Mouse (Mus musculus): ENCODE results near the gene Olfr1057. TPM values are rescaled to one million over a fixed set of nuclear protein-coding genes. Genes with fewer than 3 reads are reported as not detected.
"Not testable (repeated sequence)": the region's sequence is repeated elsewhere in the genome, so short reads cannot be mapped to it uniquely, and the experiment has no call there.

The Olfr1057 gene
- not detected in 2 replicates for polyA plus RNA-seq (2014; fragmentation: Nextera tagmentation; extraction: Ambion mirVana)

DNA sequence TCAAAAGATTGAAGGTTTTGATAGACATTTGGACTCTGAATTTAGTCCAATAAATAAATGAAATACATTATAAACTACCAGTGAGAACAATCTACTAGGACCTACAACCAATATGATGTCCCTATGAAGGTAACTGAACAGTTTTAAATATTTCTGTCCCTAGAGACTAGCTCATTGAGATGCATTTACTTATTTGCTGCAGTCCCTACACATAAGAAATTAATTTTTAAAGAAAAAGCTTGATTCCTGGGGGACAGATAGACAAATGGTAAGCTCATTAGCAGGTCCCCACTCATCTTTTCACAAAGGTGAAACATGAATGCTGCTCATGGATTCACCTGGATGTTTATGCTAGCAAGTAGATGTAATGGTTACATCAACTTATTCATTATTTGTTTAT is at the start of gene Olfr1057:
Gene Olfr1057 (minus strand): TSS at position 101 of the 400 bp plus-strand sequence.
- ATAC-seq (ENCODE audit: low FRiP score, low TSS enrichment) (no peak), DNase-seq (no peak)
- no peaks in the 10 kb centered on the region for H3K36me3 ChIP-seq (ENCODE audit: control insufficient read depth, insufficient read depth, low read length)
- no peaks in the 10 kb centered on the region for H3K27me3 ChIP-seq (ENCODE audit: control insufficient read depth, insufficient read depth, low read length)
- no peaks in the 10 kb centered on the region for H3K9me3 ChIP-seq (ENCODE audit: control insufficient read depth, low read length)
- no peaks in the 10 kb centered on the region for H3K4me1 ChIP-seq (ENCODE audit: control insufficient read depth, insufficient read depth, low read length)
- no peak within 1 kb of the TSS for H3K9ac ChIP-seq (replicated peaks; ENCODE audit: low read length)
- no peak within 1 kb of the TSS for H3K4me3 ChIP-seq (replicated peaks; ENCODE audit: low read depth, low read length)
- H3K4me2 ChIP-seq (ENCODE audit: low read length): no peak within 1 kb of the TSS
- H3K27ac ChIP-seq (replicated peaks; ENCODE audit: low read depth, low read length): no peak within 1 kb of the TSS

DNA sequence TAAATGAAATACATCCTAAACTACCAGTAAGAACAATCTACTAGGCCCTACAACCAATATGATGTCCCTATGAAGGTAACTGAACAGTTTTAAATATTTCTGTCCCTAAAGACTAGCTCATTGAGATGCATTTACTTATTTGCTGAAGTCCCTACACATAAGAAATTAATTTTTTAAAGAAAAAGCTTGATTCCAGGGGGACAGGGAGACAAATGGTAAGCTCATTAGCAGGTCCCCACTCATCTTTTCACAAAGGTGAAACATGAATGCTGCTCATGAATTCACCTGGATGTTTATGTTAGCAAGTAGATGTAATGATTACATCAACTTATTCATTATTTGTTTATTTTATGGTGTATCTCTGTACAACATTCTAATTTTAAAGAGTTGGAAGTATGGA is 48.5 kb upstream of the Olfr1057 start, which contains the start of gene Olfr1062:
Gene Olfr1062 (minus strand): TSS at position 101 of the 400 bp plus-strand sequence.
- not testable (repeated sequence) for H3K4me3 ChIP-seq (replicated peaks; ENCODE audit: low read depth, low read length); ATAC-seq (ENCODE audit: low FRiP score, low TSS enrichment); DNase-seq; H3K36me3 ChIP-seq (ENCODE audit: control insufficient read depth, insufficient read depth, low read length); H3K4me1 ChIP-seq (ENCODE audit: control insufficient read depth, insufficient read depth, low read length); H3K4me2 ChIP-seq (ENCODE audit: low read length); H3K27me3 ChIP-seq (ENCODE audit: control insufficient read depth, insufficient read depth, low read length); H3K27ac ChIP-seq (replicated peaks; ENCODE audit: low read depth, low read length); H3K9ac ChIP-seq (replicated peaks; ENCODE audit: low read length); H3K9me3 ChIP-seq (ENCODE audit: control insufficient read depth, low read length)

DNA sequence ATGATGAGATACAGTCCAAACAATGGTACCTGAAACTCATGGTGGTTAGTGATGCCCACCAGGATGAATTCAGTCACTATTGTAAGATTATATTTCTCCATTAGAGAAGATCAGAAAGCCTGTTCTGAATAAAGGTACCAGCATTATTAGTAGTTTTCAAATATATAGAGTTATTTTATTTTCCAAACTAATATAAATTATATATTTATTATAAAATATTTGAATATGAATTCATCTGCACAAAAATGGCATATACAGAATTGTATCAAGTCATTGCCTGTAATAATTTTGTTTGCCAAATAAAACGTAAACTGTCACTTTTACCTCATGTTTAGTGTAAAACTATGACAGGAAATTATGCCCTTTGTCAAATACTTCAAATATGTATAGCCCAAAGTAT is 35.8 kb upstream of the Olfr1057 start, which contains the start of gene Olfr1061:
Gene Olfr1061 (minus strand): TSS at position 101 of the 400 bp plus-strand sequence.
- H3K27ac ChIP-seq (replicated peaks; ENCODE audit: low read depth, low read length): no peak within 1 kb of the TSS
- H3K4me3 ChIP-seq (replicated peaks; ENCODE audit: low read depth, low read length): no peak within 1 kb of the TSS
- DNase-seq (no peak), ATAC-seq (ENCODE audit: low FRiP score, low TSS enrichment) (no peak)
- no peaks in the 10 kb centered on the region for H3K36me3 ChIP-seq (ENCODE audit: control insufficient read depth, insufficient read depth, low read length)
- H3K9me3 ChIP-seq (ENCODE audit: control insufficient read depth, low read length): no peaks in the 10 kb centered on the region
- no peaks in the 10 kb centered on the region for H3K27me3 ChIP-seq (ENCODE audit: control insufficient read depth, insufficient read depth, low read length)
- H3K9ac ChIP-seq (replicated peaks; ENCODE audit: low read length): no peak within 1 kb of the TSS
- 83% methylated on average over 1 of the region's 1 CpGs for WGBS
- no peak within 1 kb of the TSS for H3K4me2 ChIP-seq (ENCODE audit: low read length)
- H3K4me1 ChIP-seq (ENCODE audit: control insufficient read depth, insufficient read depth, low read length): no peaks in the 10 kb centered on the region

DNA sequence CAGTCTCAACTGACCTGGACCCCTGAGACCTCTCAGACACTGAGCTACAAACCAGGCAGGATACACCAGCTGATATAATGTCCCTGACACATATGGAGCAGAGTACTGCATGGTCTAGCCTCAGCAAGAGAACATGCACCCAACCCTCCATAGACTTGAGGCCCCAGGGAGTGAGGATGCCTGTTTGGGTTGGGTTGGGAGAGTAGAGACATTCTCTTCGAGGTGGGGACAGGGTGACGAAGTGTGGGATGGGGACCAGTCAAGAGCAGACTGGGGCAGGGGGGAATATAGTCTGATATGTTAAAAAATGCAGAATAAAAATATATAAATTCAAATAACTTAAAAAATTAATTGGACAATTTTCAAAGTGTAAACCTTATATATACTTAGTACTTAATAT is 16.9 kb upstream of the Olfr1057 start:
- WGBS: 92% methylated on average over 2 of the region's 2 CpGs

DNA sequence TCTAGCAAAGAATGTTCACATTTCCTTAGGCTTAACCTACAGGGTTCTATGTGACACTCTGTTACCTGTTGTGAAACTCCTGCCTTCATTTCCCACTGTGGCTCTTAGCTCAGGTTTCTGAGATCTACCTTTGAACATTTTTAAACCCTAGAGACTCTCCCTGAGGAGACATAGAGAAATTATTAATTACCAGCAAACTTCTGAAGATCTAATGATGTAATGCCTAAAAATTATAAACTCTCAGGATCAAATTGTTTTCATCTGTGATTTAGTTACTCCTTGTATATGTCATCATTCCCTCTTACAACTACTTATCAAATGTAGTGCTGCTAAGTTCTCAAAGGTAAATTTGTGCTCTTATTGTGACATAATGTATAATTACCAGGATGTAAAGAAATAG is 10.3 kb upstream of the Olfr1057 start, which contains the start of gene Olfr1058:
Gene Olfr1058 (minus strand): TSS at position 101 of the 400 bp plus-strand sequence.
- DNase-seq; H3K4me1 ChIP-seq (ENCODE audit: control insufficient read depth, insufficient read depth, low read length); H3K4me3 ChIP-seq (replicated peaks; ENCODE audit: low read depth, low read length); H3K4me2 ChIP-seq (ENCODE audit: low read length); H3K27me3 ChIP-seq (ENCODE audit: control insufficient read depth, insufficient read depth, low read length); H3K27ac ChIP-seq (replicated peaks; ENCODE audit: low read depth, low read length); H3K9ac ChIP-seq (replicated peaks; ENCODE audit: low read length); ATAC-seq (ENCODE audit: low FRiP score, low TSS enrichment); H3K9me3 ChIP-seq (ENCODE audit: control insufficient read depth, low read length); H3K36me3 ChIP-seq (ENCODE audit: control insufficient read depth, insufficient read depth, low read length): not testable (repeated sequence)

More for the DNA sequence above, 16.9 kb upstream of the Olfr1057 start:
- Histone ChIP-seq H3K4me1 (ENCODE audit: control insufficient read depth, insufficient read depth, low read length) (no peaks in the 10 kb centered on the region), H3K9ac (replicated peaks; ENCODE audit: low read length) (no peak overlapping the region), H3K27me3 (ENCODE audit: control insufficient read depth, insufficient read depth, low read length) (no peaks in the 10 kb centered on the region), H3K4me2 (ENCODE audit: low read length) (no peak overlapping the region), H3K4me3 (replicated peaks; ENCODE audit: low read depth, low read length) (no peak overlapping the region), H3K27ac (replicated peaks; ENCODE audit: low read depth, low read length) (no peak overlapping the region), H3K9me3 (ENCODE audit: control insufficient read depth, low read length) (no peaks in the 10 kb centered on the region), H3K36me3 (ENCODE audit: control insufficient read depth, insufficient read depth, low read length) (no peaks in the 10 kb centered on the region)
- ATAC-seq (ENCODE audit: low FRiP score, low TSS enrichment) (no peak), DNase-seq (no peak)

DNA sequence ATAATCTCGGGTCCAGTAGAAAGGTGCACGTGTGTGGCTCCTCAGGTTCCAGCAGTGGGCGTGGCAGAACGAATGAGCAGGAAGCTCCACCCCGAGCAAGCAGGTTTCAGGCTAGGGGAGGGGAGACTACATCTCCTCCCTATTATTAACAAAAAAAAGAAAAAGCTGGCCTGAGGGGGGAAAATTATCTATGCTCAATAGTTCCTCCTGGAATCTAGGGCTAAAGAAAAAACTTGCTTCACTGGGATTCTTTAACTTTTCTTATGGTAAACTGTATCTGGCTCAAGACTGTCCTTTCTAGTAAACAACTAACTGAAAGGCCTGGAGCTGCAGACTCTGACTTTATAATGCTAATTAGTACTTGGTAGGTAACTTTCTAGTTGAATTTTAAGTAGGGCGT is 11.9 kb downstream of the Olfr1057 start:
- not testable (repeated sequence) for H3K9me3 ChIP-seq (ENCODE audit: control insufficient read depth, low read length); H3K27ac ChIP-seq (replicated peaks; ENCODE audit: low read depth, low read length); ATAC-seq (ENCODE audit: low FRiP score, low TSS enrichment); H3K36me3 ChIP-seq (ENCODE audit: control insufficient read depth, insufficient read depth, low read length); H3K9ac ChIP-seq (replicated peaks; ENCODE audit: low read length); DNase-seq; H3K27me3 ChIP-seq (ENCODE audit: control insufficient read depth, insufficient read depth, low read length); H3K4me1 ChIP-seq (ENCODE audit: control insufficient read depth, insufficient read depth, low read length); H3K4me2 ChIP-seq (ENCODE audit: low read length); H3K4me3 ChIP-seq (replicated peaks; ENCODE audit: low read depth, low read length)
- WGBS: 78% methylated on average over 1 of the region's 6 CpGs

DNA sequence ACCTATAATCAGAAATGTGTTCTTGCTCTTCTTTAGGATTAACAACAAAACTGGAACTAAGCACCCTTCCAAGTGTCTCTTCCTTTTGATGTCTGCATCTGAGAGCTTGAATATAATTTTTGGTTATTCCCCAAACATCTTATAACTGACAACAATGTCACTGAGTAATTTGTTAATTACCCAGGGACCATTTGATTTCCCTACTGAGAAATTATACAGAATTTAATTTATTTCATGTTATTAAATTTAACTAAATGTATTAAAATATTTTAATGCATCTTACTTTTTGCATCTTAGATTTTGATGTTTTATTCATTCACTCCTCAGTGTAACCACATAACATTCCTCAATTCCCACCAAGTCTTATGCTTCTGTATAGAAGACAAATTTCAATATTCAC is 15.8 kb downstream of the Olfr1057 start, which contains the start of gene Olfr1056:
Gene Olfr1056 (minus strand): TSS at position 101 of the 400 bp plus-strand sequence.
- no peak within 1 kb of the TSS for H3K4me2 ChIP-seq (ENCODE audit: low read length)
- H3K4me3 ChIP-seq (replicated peaks; ENCODE audit: low read depth, low read length): no peak within 1 kb of the TSS
- no peaks in the 10 kb centered on the region for H3K27me3 ChIP-seq (ENCODE audit: control insufficient read depth, insufficient read depth, low read length)
- H3K4me1 ChIP-seq (ENCODE audit: control insufficient read depth, insufficient read depth, low read length): no peaks in the 10 kb centered on the region
- no peak within 1 kb of the TSS for H3K9ac ChIP-seq (replicated peaks; ENCODE audit: low read length)
- H3K27ac ChIP-seq (replicated peaks; ENCODE audit: low read depth, low read length): no peak within 1 kb of the TSS
- no peaks in the 10 kb centered on the region for H3K9me3 ChIP-seq (ENCODE audit: control insufficient read depth, low read length)
- ATAC-seq (ENCODE audit: low FRiP score, low TSS enrichment) (no peak), DNase-seq (no peak)
- H3K36me3 ChIP-seq (ENCODE audit: control insufficient read depth, insufficient read depth, low read length): no peaks in the 10 kb centered on the region

DNA sequence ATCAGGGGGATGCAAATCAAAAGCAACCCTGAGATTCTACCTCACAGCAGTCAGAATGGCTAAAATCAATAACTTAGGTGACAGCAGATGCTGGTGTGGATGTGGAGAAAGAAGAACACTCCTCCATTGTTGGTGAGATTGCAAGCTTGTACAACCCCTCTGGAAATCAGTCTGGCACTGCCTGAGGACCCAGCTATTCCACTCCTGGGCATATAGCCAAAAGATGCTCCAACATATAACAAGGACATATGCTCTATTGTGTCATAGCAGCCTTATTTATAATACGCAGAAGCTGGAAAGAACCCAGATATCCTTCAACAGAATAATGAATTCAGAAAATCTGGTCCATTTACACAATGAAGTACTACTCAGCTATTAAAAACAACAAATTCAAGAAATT is 26.4 kb downstream of the Olfr1057 start:
- not testable (repeated sequence) for H3K4me3 ChIP-seq (replicated peaks; ENCODE audit: low read depth, low read length); DNase-seq; H3K27me3 ChIP-seq (ENCODE audit: control insufficient read depth, insufficient read depth, low read length); ATAC-seq (ENCODE audit: low FRiP score, low TSS enrichment); H3K36me3 ChIP-seq (ENCODE audit: control insufficient read depth, insufficient read depth, low read length); H3K9me3 ChIP-seq (ENCODE audit: control insufficient read depth, low read length); H3K4me1 ChIP-seq (ENCODE audit: control insufficient read depth, insufficient read depth, low read length); H3K9ac ChIP-seq (replicated peaks; ENCODE audit: low read length); H3K27ac ChIP-seq (replicated peaks; ENCODE audit: low read depth, low read length); H3K4me2 ChIP-seq (ENCODE audit: low read length)
- 91% methylated on average over 1 of the region's 1 CpGs for WGBS

DNA sequence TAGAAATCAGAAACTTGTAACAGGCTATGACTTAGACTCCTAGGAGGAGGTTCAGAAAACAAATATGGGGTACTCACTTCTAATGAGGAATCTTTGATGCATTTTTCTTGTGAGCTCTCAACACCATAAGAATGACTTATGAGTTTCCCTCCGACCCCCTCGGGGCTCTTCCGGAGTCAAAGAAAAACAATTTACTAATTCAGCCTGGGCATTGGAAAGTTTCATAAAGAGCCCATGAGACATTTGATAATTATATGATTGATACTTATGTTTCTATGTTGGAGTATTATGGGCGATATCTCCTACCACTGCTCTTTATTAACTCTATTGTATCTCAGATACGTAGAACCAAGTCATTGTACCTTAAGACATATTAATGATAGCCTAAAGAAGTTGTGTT is 28.0 kb downstream of the Olfr1057 start, which contains the start of gene Olfr1055:
Gene Olfr1055 (minus strand): TSS at position 101 of the 400 bp plus-strand sequence.
- 89% methylated on average over 5 of the region's 5 CpGs for WGBS

More for the DNA sequence above, 28.0 kb downstream of the Olfr1057 start, which contains the start of gene Olfr1055:
- ATAC-seq (ENCODE audit: low FRiP score, low TSS enrichment): no peak
- H3K27ac ChIP-seq (replicated peaks; ENCODE audit: low read depth, low read length): no peak within 1 kb of the TSS
- H3K27me3 ChIP-seq (ENCODE audit: control insufficient read depth, insufficient read depth, low read length): no peaks in the 10 kb centered on the region
- no peaks in the 10 kb centered on the region for H3K36me3 ChIP-seq (ENCODE audit: control insufficient read depth, insufficient read depth, low read length)
- DNase-seq: no peak
- H3K4me3 ChIP-seq (replicated peaks; ENCODE audit: low read depth, low read length): no peak within 1 kb of the TSS
- no peaks in the 10 kb centered on the region for H3K4me1 ChIP-seq (ENCODE audit: control insufficient read depth, insufficient read depth, low read length)
- no peak within 1 kb of the TSS for H3K4me2 ChIP-seq (ENCODE audit: low read length)
- H3K9ac ChIP-seq (replicated peaks; ENCODE audit: low read length): no peak within 1 kb of the TSS
- H3K9me3 ChIP-seq (ENCODE audit: control insufficient read depth, low read length): no peaks in the 10 kb centered on the region

Data from midbrain, embryonic 14.5 days (tissue).